Mouse (Mus musculus) gastrocnemius, postnatal 10 days (tissue): Measurements from ENCODE around the gene Otop3. TPM values are rescaled to one million over a fixed set of nuclear protein-coding genes. Genes with fewer than 3 reads are reported as not detected.

Experiments
- DNase-seq: peaks from one replicate; pipeline ENCODE4 v3.0.0; 2021; ENCODE audit warnings: mixed read lengths
- total RNA-seq, 2 experiments: library from RNA; stranded (reverse); gene quantifications; 2 replicates each; pipeline ENCODE4 v1.2.3; 2021

Otop3 gene
- total RNA-seq, 2 experiments from 2014 or later: not detected

- peak; percentile 50 for DNase-seq
Measured at GRCm38 (mm10) chr11:115319704-115320383, 14.7 kb upstream of the Otop3 start.

DNA sequence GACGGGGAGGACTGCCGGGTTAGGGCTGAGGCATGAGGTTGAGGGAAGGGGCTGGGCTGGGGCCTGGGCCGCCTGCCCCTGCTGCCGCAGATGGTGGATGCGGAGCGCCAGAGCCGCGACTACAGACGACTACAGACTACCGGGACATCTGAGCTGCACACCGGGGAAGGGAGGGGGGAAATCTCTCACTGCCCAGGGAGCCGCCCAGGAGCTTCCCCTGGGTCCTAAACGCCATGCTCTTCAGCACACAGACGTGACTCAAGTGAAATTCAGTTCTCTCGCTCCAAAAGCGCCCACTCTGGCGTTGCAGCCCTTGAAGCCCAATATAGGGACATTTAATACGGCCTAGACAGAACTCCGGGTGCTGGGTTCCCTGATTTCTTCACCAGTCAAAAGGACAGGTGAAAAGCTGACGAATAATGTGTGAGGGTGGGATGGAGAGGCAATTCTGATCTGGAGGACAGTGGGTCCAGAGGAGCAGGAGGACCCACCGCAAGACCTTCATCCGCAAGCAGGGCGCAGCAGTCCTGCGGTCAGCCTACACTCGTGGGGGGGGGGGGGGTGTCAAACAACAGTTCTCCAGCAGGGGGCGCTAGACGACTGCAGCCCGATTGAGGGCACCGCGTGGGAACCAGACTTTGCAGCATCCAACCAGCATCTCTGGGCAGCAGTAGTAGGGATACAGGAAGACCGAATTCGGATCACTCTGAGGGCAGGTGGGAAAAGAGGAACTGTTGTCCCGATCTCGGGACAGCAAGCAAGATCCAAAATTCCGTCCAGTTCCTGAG, 12.4 kb upstream of the Otop3 start, which contains the start of gene Ush1g:
TSS of gene Ush1g (minus strand) at position 136 of the 788 bp plus-strand sequence.
- peak; percentile 77 for DNase-seq

GRCm38 (mm10) chr11:115323354-115323753, 11.2 kb upstream of the Otop3 start:
- DNase-seq: no peak

- DNase-seq: no peak
Measured at GRCm38 (mm10) chr11:115326730-115327129, 7.8 kb upstream of the Otop3 start.

GRCm38 (mm10) chr11:115329339-115329738, 5.2 kb upstream of the Otop3 start:
- DNase-seq: no peak

- no peak for DNase-seq
Measured at GRCm38 (mm10) chr11:115335223-115335622, 692 bp downstream of the Otop3 start.

- no peak for DNase-seq
Measured at GRCm38 (mm10) chr11:115336115-115336514, 1.6 kb downstream of the Otop3 start.

- DNase-seq: no peak
Measured at GRCm38 (mm10) chr11:115337350-115337749, 2.8 kb downstream of the Otop3 start.

GRCm38 (mm10) chr11:115337826-115338225, 3.3 kb downstream of the Otop3 start:
- DNase-seq: no peak

DNA sequence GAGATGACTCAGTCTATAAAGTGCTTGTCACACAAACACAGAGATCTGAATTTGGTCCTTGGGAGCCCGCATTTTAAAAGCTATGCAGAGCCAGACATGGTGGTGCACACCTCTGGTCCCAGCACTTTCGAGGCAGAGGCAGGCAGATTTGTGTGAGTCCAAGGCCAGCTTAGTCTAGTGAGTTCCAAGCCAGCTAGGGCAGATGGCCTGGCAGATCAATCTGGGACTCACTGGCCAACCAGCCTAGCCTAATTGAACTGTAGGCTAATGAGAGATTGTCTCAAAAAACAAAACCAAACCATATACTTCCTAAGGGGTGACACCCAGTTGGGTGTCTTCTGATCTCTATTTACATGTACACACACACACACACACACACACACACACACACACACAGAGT, 6.7 kb downstream of the Otop3 start:
- DNase-seq: no peak

- no peak for DNase-seq
Measured at GRCm38 (mm10) chr11:115341866-115342265, 7.3 kb downstream of the Otop3 start.

- DNase-seq: no peak
Measured at GRCm38 (mm10) chr11:115344967-115345366, 10.4 kb downstream of the Otop3 start.

DNA sequence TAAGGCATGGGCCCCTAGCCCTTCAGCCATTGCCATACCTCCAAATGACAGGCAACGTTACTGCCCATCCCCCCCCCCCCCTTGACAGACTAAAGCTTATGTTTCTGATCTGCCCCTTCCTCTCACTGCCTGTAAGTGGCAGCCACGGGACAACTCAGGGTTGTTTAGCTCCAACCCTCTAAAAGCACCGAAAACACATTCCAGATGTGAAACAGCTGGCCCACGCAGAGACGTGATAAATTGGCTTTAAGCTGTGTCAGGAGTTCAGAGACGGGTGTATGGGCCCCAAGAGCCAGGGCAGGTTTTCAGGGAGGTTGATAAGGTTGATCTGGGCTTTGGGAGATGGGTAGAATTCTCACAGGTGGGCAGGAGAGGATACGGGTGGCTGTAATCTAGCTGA, 11.0 kb downstream of the Otop3 start:
- DNase-seq: no peak

GRCm38 (mm10) chr11:115348681-115349248, 14.2 kb downstream of the Otop3 start:
- DNase-seq: no peak

- no peak for DNase-seq
Measured at GRCm38 (mm10) chr11:115349976-115350375, 15.4 kb downstream of the Otop3 start.

- no peak for DNase-seq
Measured at GRCm38 (mm10) chr11:115353375-115353774, 18.8 kb downstream of the Otop3 start.

DNA sequence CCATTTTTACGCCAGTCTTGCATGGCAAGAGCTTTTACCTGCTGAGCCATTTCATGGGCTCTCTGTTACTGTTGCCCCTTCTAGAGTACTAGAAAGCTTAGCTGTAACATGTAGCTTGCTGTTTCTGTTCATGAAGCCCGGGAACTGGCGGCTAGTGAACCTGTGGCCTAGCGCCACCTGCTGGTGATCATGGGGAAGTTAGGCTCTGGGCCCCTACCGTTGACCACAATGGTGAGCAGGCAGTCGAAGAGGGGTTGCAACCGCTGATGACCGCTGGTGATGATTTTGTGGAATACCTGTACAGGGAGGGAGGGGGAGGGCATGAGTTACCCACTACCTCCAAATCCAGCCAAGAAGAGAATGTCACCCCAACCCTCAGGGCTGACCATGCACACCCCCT, 19.7 kb downstream of the Otop3 start:
- peak; percentile 78 for DNase-seq

DNA sequence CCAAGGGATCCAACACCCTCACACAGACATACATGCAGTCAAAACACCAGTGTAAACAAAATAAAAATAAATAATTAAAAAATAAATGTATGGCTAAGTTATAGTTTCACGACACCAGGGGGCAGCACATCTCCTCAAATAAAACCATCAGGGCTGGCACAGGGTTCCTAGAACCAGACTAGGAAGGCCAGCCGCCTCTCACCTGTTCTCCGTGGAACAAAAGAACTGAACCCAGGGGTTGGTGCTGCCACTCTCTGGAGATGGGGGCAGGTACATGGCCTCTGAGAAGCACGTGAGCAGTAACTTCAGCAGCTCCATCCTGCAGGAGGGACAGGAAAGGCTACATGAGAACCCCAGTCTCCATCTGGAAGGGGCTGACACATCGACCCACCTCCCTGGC, 23.9 kb downstream of the Otop3 start:
- peak; percentile 75 for DNase-seq

- DNase-seq: no peak
Measured at GRCm38 (mm10) chr11:115359293-115359692, 24.8 kb downstream of the Otop3 start.

GRCm38 (mm10) chr11:115359726-115360125, 25.2 kb downstream of the Otop3 start:
- no peak for DNase-seq

GRCm38 (mm10) chr11:115364136-115364535, 29.6 kb downstream of the Otop3 start:
- no peak for DNase-seq

- DNase-seq: no peak
Measured at GRCm38 (mm10) chr11:115366039-115366705, 31.6 kb downstream of the Otop3 start.
